Mouse (Mus musculus) myocyte (in vitro differentiated cells): ENCODE measurements at regions not wholly inside any gene's neighbourhood (a gene's known extent, or its start where the extent isn't known, plus 50 kb on each side); places are given as distances from the start of the nearest gene placed in this dataset.

ENCODE experiments used
- H3K27me3 ChIP-seq: one replicate; pipeline ENCODE4 v1.6.1; 2011; ENCODE audit not compliant: control insufficient read depth, insufficient read depth, insufficient read length
- H3K36me3 ChIP-seq: one replicate; pipeline ENCODE4 v1.6.1; 2011; ENCODE audit not compliant: control insufficient read depth, insufficient read depth
- H3K4me2 ChIP-seq: one replicate; pipeline ENCODE4 v1.6.1; 2011; ENCODE audit warnings: low read depth, control low read depth
- H3K4me3 ChIP-seq: one replicate; pipeline ENCODE4 v1.5.1; 2011; ENCODE audit warnings: mild to moderate bottlenecking, control low read depth, moderate library complexity
- H3K79me2 ChIP-seq: one replicate; pipeline ENCODE4 v1.6.1; 2011; ENCODE audit not compliant: control insufficient read depth, insufficient read depth
- H3ac ChIP-seq: one replicate; pipeline ENCODE4 v1.6.1; 2011; ENCODE audit not compliant: control insufficient read depth, insufficient read length
- CEBPB ChIP-seq: IDR thresholded peaks from 2 replicates; pipeline ENCODE4 v1.6.1; 2011; ENCODE audit warnings: mild to moderate bottlenecking, moderate library complexity; ENCODE audit not compliant: poor library complexity, insufficient read depth, severe bottlenecking
- E2F4 ChIP-seq: IDR thresholded peaks from one replicate; pipeline ENCODE4 v1.6.1; 2011; ENCODE audit warnings: mild to moderate bottlenecking, control low read depth, moderate library complexity; ENCODE audit not compliant: insufficient read depth
- MAX ChIP-seq: IDR thresholded peaks from one replicate; pipeline ENCODE4 v1.6.1; 2011; ENCODE audit warnings: low read depth, mild to moderate bottlenecking, control low read depth
- MYOD1 ChIP-seq, 3 experiments: IDR thresholded peaks; one replicate each; pipeline ENCODE4 v1.6.1; 2011; ENCODE audit warnings: control low read depth in 2 of 3, low read depth in 2 of 3, mild to moderate bottlenecking in 2 of 3, moderate library complexity in 1 of 3; ENCODE audit not compliant: insufficient read length in 2 of 3, control insufficient read depth in 1 of 3
- MYOG ChIP-seq, 3 experiments: IDR thresholded peaks; one replicate each; pipeline ENCODE4 v1.6.1; 2011; ENCODE audit warnings: control low read depth in 2 of 3, low read depth in 2 of 3, mild to moderate bottlenecking in 2 of 3; ENCODE audit not compliant: insufficient read length in 2 of 3, control insufficient read depth in 1 of 3, insufficient read depth in 1 of 3
- POLR2A ChIP-seq: IDR thresholded peaks from one replicate; pipeline ENCODE4 v1.6.1; 2011; ENCODE audit warnings: low read depth, mild to moderate bottlenecking, control low read depth, moderate library complexity; ENCODE audit not compliant: insufficient read length
- POLR2AphosphoS2 ChIP-seq: IDR thresholded peaks from one replicate; pipeline ENCODE4 v1.6.1; 2011; ENCODE audit warnings: low read depth, control low read depth; ENCODE audit not compliant: insufficient read length
- REST ChIP-seq: IDR thresholded peaks from one replicate; pipeline ENCODE4 v1.6.1; 2011; ENCODE audit warnings: mild to moderate bottlenecking, control low read depth, moderate library complexity; ENCODE audit not compliant: insufficient read depth, insufficient read length
- SRF ChIP-seq: IDR thresholded peaks from one replicate; pipeline ENCODE4 v1.6.1; 2011; ENCODE audit warnings: low read depth; ENCODE audit not compliant: control insufficient read depth, insufficient read length
- TCF12 ChIP-seq: IDR thresholded peaks from one replicate; pipeline ENCODE4 v1.6.1; 2011; ENCODE audit warnings: mild to moderate bottlenecking, control low read depth; ENCODE audit not compliant: poor library complexity, insufficient read depth, severe bottlenecking
- TCF3 ChIP-seq: IDR thresholded peaks from one replicate; pipeline ENCODE4 v1.6.1; 2011; ENCODE audit warnings: low read depth, control low read depth; ENCODE audit not compliant: insufficient read length
- USF1 ChIP-seq: IDR thresholded peaks from one replicate; pipeline ENCODE4 v1.6.1; 2011; ENCODE audit warnings: low read depth, mild to moderate bottlenecking, control low read depth, moderate library complexity

- Histone ChIP-seq H3ac (no peak overlapping the region), H3K79me2 (no peaks in the 10 kb centered on the region), H3K4me3 (no peak overlapping the region), H3K36me3 (no peaks in the 10 kb centered on the region), H3K4me2 (no peak overlapping the region), H3K27me3 (no peaks in the 10 kb centered on the region)
- TF ChIP-seq POLR2AphosphoS2, result no peak
- no peak for TF ChIP-seq MAX
- TF ChIP-seq TCF12, result no peak
- no peak for TF ChIP-seq CEBPB
- TF ChIP-seq USF1, result no peak
- no peak for TF ChIP-seq MYOG (IDR thresholded peaks at IDR 0.05; ENCODE audit: control insufficient read depth in 1 of 3, insufficient read depth in 1 of 3, insufficient read length in 2 of 3, low read depth in 2 of 3)
- no peak for TF ChIP-seq REST
- no peak for TF ChIP-seq POLR2A
Measured at GRCm38 (mm10) chr1:91702021-91702420, 99.2 kb upstream of the Twist2 start.

GRCm38 (mm10) chr1:91702737-91703136 is 98.5 kb upstream of the Twist2 start:
- Histone ChIP-seq H3K4me3 (no peak overlapping the region), H3ac (no peak overlapping the region), H3K4me2 (no peak overlapping the region), H3K79me2 (no peaks in the 10 kb centered on the region), H3K27me3 (no peaks in the 10 kb centered on the region), H3K36me3 (no peaks in the 10 kb centered on the region)
- TF ChIP-seq TCF3, result no peak
- no peak for TF ChIP-seq TCF12
- no peak for TF ChIP-seq REST
- TF ChIP-seq MAX, result no peak
- no peak for TF ChIP-seq USF1
- no peak for TF ChIP-seq POLR2AphosphoS2
- no peak for TF ChIP-seq MYOG (IDR thresholded peaks at IDR 0.05; ENCODE audit: control insufficient read depth in 1 of 3, insufficient read depth in 1 of 3, insufficient read length in 2 of 3, low read depth in 2 of 3)
- TF ChIP-seq MYOD1 (IDR thresholded peaks at IDR 0.05; ENCODE audit: control insufficient read depth in 1 of 3, insufficient read length in 2 of 3, low read depth in 2 of 3), result no peak
- TF ChIP-seq E2F4, result no peak
- TF ChIP-seq POLR2A, result no peak
- no peak for TF ChIP-seq SRF
- no peak for TF ChIP-seq CEBPB

- H3ac ChIP-seq, result no peak overlapping the region
- H3K4me3 ChIP-seq, result no peak overlapping the region
- H3K27me3 ChIP-seq, result no peaks in the 10 kb centered on the region
- H3K79me2 ChIP-seq, result no peaks in the 10 kb centered on the region
- TF ChIP-seq MAX, result no peak
- TF ChIP-seq TCF12, result no peak
- H3K4me2 ChIP-seq, result no peak overlapping the region
- H3K36me3 ChIP-seq, result no peaks in the 10 kb centered on the region
Measured at GRCm38 (mm10) chr1:91705451-91705850, 95.8 kb upstream of the Twist2 start.

- TF ChIP-seq USF1 (no peak), SRF (no peak), CEBPB (no peak), TCF12 (no peak), MYOD1 (IDR thresholded peaks at IDR 0.05; ENCODE audit: control insufficient read depth in 1 of 3, insufficient read length in 2 of 3, low read depth in 2 of 3) (no peak), E2F4 (no peak), POLR2AphosphoS2 (no peak), MAX (no peak), REST (no peak), MYOG (IDR thresholded peaks at IDR 0.05; ENCODE audit: control insufficient read depth in 1 of 3, insufficient read depth in 1 of 3, insufficient read length in 2 of 3, low read depth in 2 of 3) (no peak), POLR2A (no peak), TCF3 (no peak)
- H3K4me3 ChIP-seq, result no peak overlapping the region
- H3K4me2 ChIP-seq, result no peak overlapping the region
- no peaks in the 10 kb centered on the region for H3K27me3 ChIP-seq
- H3K36me3 ChIP-seq, result no peaks in the 10 kb centered on the region
- no peak overlapping the region for H3ac ChIP-seq
- H3K79me2 ChIP-seq, result no peaks in the 10 kb centered on the region
Measured at GRCm38 (mm10) chr1:91708550-91709243, 92.6 kb upstream of the Twist2 start.

GRCm38 (mm10) chr1:91709244-91709600 is 92.0 kb upstream of the Twist2 start:
- no peak for TF ChIP-seq MAX
- TF ChIP-seq MYOD1 (IDR thresholded peaks at IDR 0.05; ENCODE audit: control insufficient read depth in 1 of 3, insufficient read length in 2 of 3, low read depth in 2 of 3), result no peak
- TF ChIP-seq E2F4, result no peak
- no peak for TF ChIP-seq POLR2AphosphoS2
- TF ChIP-seq USF1, result no peak
- no peak for TF ChIP-seq TCF12
- TF ChIP-seq CEBPB, result no peak
- TF ChIP-seq POLR2A, result no peak
- H3K4me2 ChIP-seq, result no peak overlapping the region
- no peak overlapping the region for H3ac ChIP-seq
- no peaks in the 10 kb centered on the region for H3K79me2 ChIP-seq
- H3K4me3 ChIP-seq, result no peak overlapping the region
- no peaks in the 10 kb centered on the region for H3K36me3 ChIP-seq
- H3K27me3 ChIP-seq, result no peaks in the 10 kb centered on the region
